ENCODE assay signal across 22 mouse cellular contexts in the genomic region with DNA sequence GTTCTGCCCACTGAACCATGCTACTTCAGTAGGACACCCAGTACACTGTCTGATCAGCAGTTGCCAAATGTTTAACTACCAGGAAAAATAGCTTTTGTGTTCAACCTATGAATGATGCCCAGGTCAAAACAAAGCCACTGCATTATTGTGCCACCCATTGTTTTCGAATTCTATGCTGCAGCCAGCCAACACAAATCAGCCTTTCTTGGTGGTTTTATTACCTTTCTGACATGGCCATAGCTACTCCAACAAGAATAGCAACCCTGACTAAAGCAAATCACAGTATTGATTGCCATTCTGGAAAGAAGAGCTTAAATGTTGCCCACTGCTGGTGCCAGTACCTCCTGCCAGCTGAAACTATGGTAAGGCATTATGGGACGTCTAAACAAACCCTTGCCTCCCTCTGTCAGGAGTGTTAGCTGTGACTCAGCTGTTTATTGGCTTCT.
DNase-seq lines count a peak whose midpoint lies in the region; ATAC-seq and TF ChIP-seq lines count a peak whose summit lies in the region.
"Had no signal": no experiment of that assay in that cellular context is flagged by ENCODE, and none has a peak within 500 bp of the region (broad histone marks: within the 10 kb centered on the region; RNA-seq: fewer than 3 reads in every experiment).

No protein-coding gene starts in this region.

- peak; percentile 21; the same call in 1 of the 2 replicates for ATAC-seq in hindbrain, embryonic 14.5 days (ENCODE audit: low FRiP score)
- no peak for ATAC-seq in midbrain, postnatal 0 days (ENCODE audit: low FRiP score)
- no peak for ATAC-seq in midbrain, embryonic 14.5 days (ENCODE audit: low FRiP score, low TSS enrichment)
- peak; percentile 47 for ATAC-seq in forebrain, postnatal 0 days
- ATAC-seq: intestine, embryonic 15.5 days; liver, embryonic 12.5 days; Patski had no signal

- H3K9me3 ChIP-seq in hindbrain, embryonic 14.5 days (ENCODE audit: control insufficient read depth, low read length), result no peaks in the 10 kb centered on the region
- no peaks in the 10 kb centered on the region for H3K9me3 ChIP-seq in hindbrain, embryonic 10.5 days
- no peaks in the 10 kb centered on the region for H3K9me3 ChIP-seq in midbrain, postnatal 0 days (ENCODE audit: low read length)
- no peaks in the 10 kb centered on the region for H3K9me3 ChIP-seq in midbrain, embryonic 14.5 days (ENCODE audit: control insufficient read depth, low read length)
- H3K9me3 ChIP-seq in forebrain, postnatal 0 days (ENCODE audit: low read length), result no peaks in the 10 kb centered on the region
- H3K9me3 ChIP-seq: embryonic facial prominence, embryonic 10.5 days; hindbrain, embryonic 12.5 days; intestine, embryonic 15.5 days; limb, embryonic 10.5 days; liver, embryonic 12.5 days had no signal

- no peak for TF ChIP-seq CTCF in midbrain, postnatal 0 days (IDR thresholded peaks at IDR 0.05)
- no peak for TF ChIP-seq CTCF in forebrain, postnatal 0 days (IDR thresholded peaks at IDR 0.05; ENCODE audit: low read depth)

- no peak overlapping the region for H3K9ac ChIP-seq in hindbrain, embryonic 14.5 days
- H3K9ac ChIP-seq in midbrain, postnatal 0 days (replicated peaks; ENCODE audit: low read length, poor library complexity, severe bottlenecking), result no peak overlapping the region
- H3K9ac ChIP-seq in midbrain, embryonic 14.5 days (replicated peaks; ENCODE audit: low read length), result no peak overlapping the region
- H3K9ac ChIP-seq in forebrain, postnatal 0 days, result no peak overlapping the region
- H3K9ac ChIP-seq: hindbrain, embryonic 12.5 days; intestine, embryonic 15.5 days; liver, embryonic 12.5 days had no signal

- no peaks in the 10 kb centered on the region for H3K36me3 ChIP-seq in hindbrain, embryonic 14.5 days (replicated peaks; ENCODE audit: control insufficient read depth, insufficient read depth)
- H3K36me3 ChIP-seq in hindbrain, embryonic 10.5 days, result no peaks in the 10 kb centered on the region
- H3K36me3 ChIP-seq in midbrain, postnatal 0 days (ENCODE audit: insufficient read depth, low read length), result no peaks in the 10 kb centered on the region
- H3K36me3 ChIP-seq in midbrain, embryonic 14.5 days (ENCODE audit: control insufficient read depth, insufficient read depth, low read length), result no peaks in the 10 kb centered on the region
- H3K36me3 ChIP-seq in forebrain, postnatal 0 days (ENCODE audit: insufficient read depth), result no peaks in the 10 kb centered on the region
- H3K36me3 ChIP-seq: embryonic facial prominence, embryonic 10.5 days; hindbrain, embryonic 12.5 days; intestine, embryonic 15.5 days; limb, embryonic 10.5 days; liver, embryonic 12.5 days had no signal

- H3K4me3 ChIP-seq in hindbrain, embryonic 14.5 days (replicated peaks; ENCODE audit: low read length), result no peak overlapping the region
- no peak overlapping the region for H3K4me3 ChIP-seq in hindbrain, embryonic 10.5 days
- no peak overlapping the region for H3K4me3 ChIP-seq in midbrain, postnatal 0 days (ENCODE audit: low read depth, low read length)
- no peak overlapping the region for H3K4me3 ChIP-seq in midbrain, embryonic 14.5 days (replicated peaks; ENCODE audit: low read depth, low read length)
- no peak overlapping the region for H3K4me3 ChIP-seq in forebrain, postnatal 0 days (ENCODE audit: low read depth, low read length)
- H3K4me3 ChIP-seq: embryonic facial prominence, embryonic 10.5 days; hindbrain, embryonic 12.5 days; intestine, embryonic 15.5 days; limb, embryonic 10.5 days; liver, embryonic 12.5 days had no signal

- H3K4me2 ChIP-seq in hindbrain, embryonic 14.5 days (replicated peaks), result no peak overlapping the region
- H3K4me2 ChIP-seq in midbrain, postnatal 0 days (ENCODE audit: low read depth, low read length, poor library complexity, severe bottlenecking), result no peak overlapping the region
- no peak overlapping the region for H3K4me2 ChIP-seq in midbrain, embryonic 14.5 days (ENCODE audit: low read length)
- no peak overlapping the region for H3K4me2 ChIP-seq in forebrain, postnatal 0 days (ENCODE audit: low read depth)
- H3K4me2 ChIP-seq: heart, embryonic 11.5 days; hindbrain, embryonic 12.5 days; intestine, embryonic 15.5 days; liver, embryonic 12.5 days had no signal

- no peak overlapping the region for H3K27ac ChIP-seq in hindbrain, embryonic 14.5 days
- no peak overlapping the region for H3K27ac ChIP-seq in hindbrain, embryonic 10.5 days
- H3K27ac ChIP-seq in midbrain, postnatal 0 days (ENCODE audit: low read depth, low read length), result no peak overlapping the region
- H3K27ac ChIP-seq in midbrain, embryonic 14.5 days (replicated peaks; ENCODE audit: low read depth, low read length), result no peak overlapping the region
- no peak overlapping the region for H3K27ac ChIP-seq in forebrain, postnatal 0 days (ENCODE audit: low read depth, low read length)
- H3K27ac ChIP-seq: embryonic facial prominence, embryonic 10.5 days; hindbrain, embryonic 12.5 days; intestine, embryonic 15.5 days; limb, embryonic 10.5 days; liver, embryonic 12.5 days had no signal

- no peak for DNase-seq in hindbrain, embryonic 14.5 days (ENCODE audit: low spot score)
- DNase-seq in hindbrain, embryonic 10.5 days (ENCODE audit: low spot score), result no peak
- peak; percentile 12 for DNase-seq in midbrain, postnatal 0 days (ENCODE audit: low spot score)
- no peak for DNase-seq in midbrain, embryonic 14.5 days
- DNase-seq in forebrain, postnatal 0 days, result no peak
- peak; percentile 70 for DNase-seq in retina, postnatal 1 day
- no peak for DNase-seq in left cerebral cortex, adult 18-20 months (ENCODE audit: low spot score in 2 of 2)
- DNase-seq: adrenal gland, adult 8-10 months; cerebellum, adult 11 months; cerebellum, postnatal 14 days; heart, postnatal 10 days; lung, adult 2 months; lung, postnatal 36 days; right cerebral cortex, adult 18-20 months; thymus, postnatal 25 days had no signal

- no peaks in the 10 kb centered on the region for H3K27me3 ChIP-seq in hindbrain, embryonic 14.5 days (ENCODE audit: control insufficient read depth, insufficient read depth, low read length)
- no peaks in the 10 kb centered on the region for H3K27me3 ChIP-seq in hindbrain, embryonic 10.5 days (ENCODE audit: insufficient read depth, poor library complexity, severe bottlenecking)
- H3K27me3 ChIP-seq in midbrain, postnatal 0 days (ENCODE audit: insufficient read depth, low read length), result no peaks in the 10 kb centered on the region
- no peaks in the 10 kb centered on the region for H3K27me3 ChIP-seq in midbrain, embryonic 14.5 days (ENCODE audit: control insufficient read depth, insufficient read depth, low read length)
- no peaks in the 10 kb centered on the region for H3K27me3 ChIP-seq in forebrain, postnatal 0 days (ENCODE audit: insufficient read depth, low read length)
- H3K27me3 ChIP-seq: hindbrain, embryonic 12.5 days; intestine, embryonic 15.5 days; liver, embryonic 12.5 days; Patski had no signal

- no peaks in the 10 kb centered on the region for H3K4me1 ChIP-seq in hindbrain, embryonic 14.5 days (replicated peaks; ENCODE audit: control insufficient read depth, insufficient read depth, low read length)
- no peaks in the 10 kb centered on the region for H3K4me1 ChIP-seq in hindbrain, embryonic 10.5 days (replicated peaks)
- H3K4me1 ChIP-seq in midbrain, postnatal 0 days (ENCODE audit: insufficient read depth, low read length), result no peaks in the 10 kb centered on the region
- H3K4me1 ChIP-seq in midbrain, embryonic 14.5 days (ENCODE audit: control insufficient read depth, insufficient read depth, low read length), result no peaks in the 10 kb centered on the region
- H3K4me1 ChIP-seq in forebrain, postnatal 0 days (ENCODE audit: insufficient read depth), result no peaks in the 10 kb centered on the region
- H3K4me1 ChIP-seq: embryonic facial prominence, embryonic 10.5 days; hindbrain, embryonic 12.5 days; intestine, embryonic 15.5 days; limb, embryonic 10.5 days; liver, embryonic 12.5 days had no signal

- WGBS in hindbrain, embryonic 14.5 days, result 37% methylated on average over 2 of the region's 2 CpGs
- WGBS in hindbrain, embryonic 10.5 days, result 56% methylated on average over 2 of the region's 2 CpGs
- 51% methylated on average over 2 of the region's 2 CpGs for WGBS in midbrain, postnatal 0 days
- WGBS in midbrain, embryonic 14.5 days, result 57% methylated on average over 2 of the region's 2 CpGs
- 42% methylated on average over 2 of the region's 2 CpGs for WGBS in forebrain, postnatal 0 days

Comparison
In these comparisons a context has a peak if more than half of its experiments do, and no peak if none do; other contexts are left out.
1. DNase-seq: peak in midbrain, postnatal 0 days (single experiment) and retina, postnatal 1 day (single experiment); none in hindbrain, embryonic 14.5 days (single experiment), hindbrain, embryonic 10.5 days (single experiment), midbrain, embryonic 14.5 days (single experiment), forebrain, postnatal 0 days (single experiment) and left cerebral cortex, adult 18-20 months (0 of 2).
2. ATAC-seq: peak in hindbrain, embryonic 14.5 days (single experiment) and forebrain, postnatal 0 days (single experiment); none in midbrain, postnatal 0 days (single experiment) and midbrain, embryonic 14.5 days (single experiment).